Mouse (Mus musculus) midbrain, embryonic 16.5 days (tissue): ENCODE data around the gene Ctnnd1. TPM values are rescaled to one million over a fixed set of nuclear protein-coding genes. Genes with fewer than 3 reads are reported as not detected.

ENCODE experiments used
- polyA plus RNA-seq: library from polyadenylated mRNA; unstranded; fragments of >200 nt; fragmentation: Nextera tagmentation; extraction: Ambion mirVana; gene quantifications from 2 replicates; pipeline ENCODE4 v1.2.1, GENCODE M21; 2015

The Ctnnd1 gene
- polyA plus RNA-seq, 1 experiment from 2014 or later: 30.1 TPM

Other genes starting within 250 kb of the Ctnnd1 start
- 8.6 and 8.7 TPM in 2 replicates for gene Calcrl, start 225.4 kb downstream of the Ctnnd1 start, polyA plus RNA-seq
- 14.1 and 16.1 TPM in 2 replicates for gene Tfpi, start 174.0 kb downstream of the Ctnnd1 start, polyA plus RNA-seq
- 0.26 and 0.39 TPM in 2 replicates for gene Btbd18, start 8.3 kb upstream of the Ctnnd1 start, polyA plus RNA-seq
- gene Selenoh, start 20.0 kb upstream of the Ctnnd1 start, polyA plus RNA-seq: 177 and 185 TPM in 2 replicates
- gene Gm28635, start 27.3 kb upstream of the Ctnnd1 start, polyA plus RNA-seq: not detected in 2 replicates
- 52.3 and 53.6 TPM in 2 replicates for gene Med19, start 27.6 kb upstream of the Ctnnd1 start, polyA plus RNA-seq
- gene Tmx2, start 28.4 kb upstream of the Ctnnd1 start, polyA plus RNA-seq: 298 and 301 TPM in 2 replicates
- gene Zdhhc5, start 64.4 kb upstream of the Ctnnd1 start, polyA plus RNA-seq: 19.5 and 21.3 TPM in 2 replicates
- gene Clp1, start 76.6 kb upstream of the Ctnnd1 start, polyA plus RNA-seq: 20.1 and 23.0 TPM in 2 replicates
- gene Ypel4, start 83.3 kb upstream of the Ctnnd1 start, polyA plus RNA-seq: 27.7 and 28.1 TPM in 2 replicates
- 4.3 and 4.8 TPM in 2 replicates for gene Gm19426, start 92.9 kb upstream of the Ctnnd1 start, polyA plus RNA-seq
- 28.3 and 29.0 TPM in 2 replicates for gene Serping1, start 124.7 kb upstream of the Ctnnd1 start, polyA plus RNA-seq
- gene Ube2l6, start 148.1 kb upstream of the Ctnnd1 start, polyA plus RNA-seq: 22.9 and 23.4 TPM in 2 replicates
- gene Smtnl1, start 171.9 kb upstream of the Ctnnd1 start, polyA plus RNA-seq: not detected in 2 replicates
- 69.8 and 75.2 TPM in 2 replicates for gene Timm10, start 176.2 kb upstream of the Ctnnd1 start, polyA plus RNA-seq
- 0.73 and 0.91 TPM in 2 replicates for gene Slc43a1, start 188.1 kb upstream of the Ctnnd1 start, polyA plus RNA-seq
- gene Rtn4rl2, start 235.9 kb upstream of the Ctnnd1 start, polyA plus RNA-seq: 3.9 TPM in 2 replicates